Mouse (Mus musculus) bone marrow macrophage, adult 2 months (primary cell): ENCODE data around the gene Aaed1.

Experiments used
- CTCF ChIP-seq: IDR thresholded peaks from 2 replicates; pipeline ENCODE4 v1.5.1; 2012; ENCODE audit warnings: low read depth, mild to moderate bottlenecking, low read length, moderate library complexity
- POLR2A ChIP-seq: IDR thresholded peaks from 2 replicates; pipeline ENCODE4 v1.6.1; 2012; ENCODE audit warnings: mild to moderate bottlenecking, low read depth, low read length, borderline replicate concordance

GRCm38 (mm10) chr13:64226725-64227124 is 85.8 kb downstream of the Aaed1 start:
- TF ChIP-seq CTCF (no peak), POLR2A (no peak)
